Mouse (Mus musculus) hindbrain, embryonic 16.5 days (tissue): ENCODE data around the gene Cdh8. TPM values are rescaled to one million over a fixed set of nuclear protein-coding genes. Genes with fewer than 3 reads are reported as not detected.

Experiments
- ATAC-seq: fragments of 200-750 bp; cut with Nextera tagmentation; 2 replicates; pipeline ENCODE4 v1.8.0; 2017; ENCODE audit warnings: moderate TSS enrichment, moderate library complexity
- H3K27ac ChIP-seq: fragments of 300-500 bp; sonication (generic); 2 replicates; pipeline ENCODE4 v1.5.1; 2014; ENCODE audit warnings: low read depth, mild to moderate bottlenecking, control low read depth, low read length, moderate library complexity
- H3K27me3 ChIP-seq: fragments of 300-500 bp; sonication (generic); replicated peaks from 2 replicates; pipeline ENCODE4 v1.6.1; 2014; ENCODE audit warnings: low read length; ENCODE audit not compliant: control insufficient read depth, insufficient read depth
- H3K36me3 ChIP-seq: fragments of 300-500 bp; sonication (generic); 2 replicates; pipeline ENCODE4 v1.6.1; 2014; ENCODE audit warnings: mild to moderate bottlenecking, low read length, moderate library complexity, mixed read lengths; ENCODE audit not compliant: control insufficient read depth, insufficient read depth
- H3K4me1 ChIP-seq: fragments of 300-500 bp; sonication (generic); 2 replicates; pipeline ENCODE4 v1.6.1; 2014; ENCODE audit warnings: low read depth, low read length; ENCODE audit not compliant: control insufficient read depth, insufficient read depth
- H3K4me2 ChIP-seq: fragments of 300-500 bp; sonication (generic); 2 replicates; pipeline ENCODE4 v1.6.1; 2014; ENCODE audit warnings: mild to moderate bottlenecking, low read length, control low read depth, moderate library complexity
- H3K4me3 ChIP-seq: fragments of 300-500 bp; sonication (generic); 2 replicates; pipeline ENCODE4 v1.5.1; 2014; ENCODE audit warnings: mild to moderate bottlenecking, low read length, control low read depth, moderate library complexity
- H3K9ac ChIP-seq: fragments of 300-500 bp; sonication (generic); 2 replicates; pipeline ENCODE4 v1.6.1; 2014; ENCODE audit warnings: low read depth, mild to moderate bottlenecking, control low read depth, low read length, moderate library complexity
- H3K9me3 ChIP-seq: fragments of 300-500 bp; sonication (generic); 2 replicates; pipeline ENCODE4 v1.6.1; 2014; ENCODE audit warnings: mild to moderate bottlenecking, low read length, moderate library complexity; ENCODE audit not compliant: control insufficient read depth
- WGBS: fragments of 180-500 bp; shearing (Covaris S2); extraction: QIAGEN DNeasy Blood & Tissue Kit; methylation state at CpG from one replicate; pipeline ENCODE4 v1.1.7; 2014; 5-methylcytosine and 5-hydroxymethylcytosine counted together
- polyA plus RNA-seq: library from polyadenylated mRNA; unstranded; fragments of >200 nt; fragmentation: Nextera tagmentation; extraction: Ambion mirVana; gene quantifications from 2 replicates; pipeline ENCODE4 v1.2.1, GENCODE M21; 2015

Gene Cdh8
- polyA plus RNA-seq, 1 experiment from 2014 or later = 65.2 TPM

- WGBS = 81% methylated on average over 1 of the region's 1 CpGs
- Histone ChIP-seq H3K4me3 (no peak overlapping the region), H3K9me3 (no peaks in the 10 kb centered on the region), H3K4me1 (no peaks in the 10 kb centered on the region), H3K9ac (no peak overlapping the region), H3K27ac (no peak overlapping the region), H3K4me2 (no peak overlapping the region), H3K36me3 (no peaks in the 10 kb centered on the region), H3K27me3 (no peaks in the 10 kb centered on the region)
- no peak for ATAC-seq
These were observed 77.0 kb downstream of the Cdh8 start for GRCm38 (mm10) chr8:99339310-99339709.

GRCm38 (mm10) chr8:99327559-99327958 lies 88.7 kb downstream of the Cdh8 start:
- Histone ChIP-seq H3K4me3 (no peak overlapping the region), H3K4me2 (no peak overlapping the region), H3K4me1 (no peaks in the 10 kb centered on the region), H3K27ac (no peak overlapping the region), H3K27me3 (no peaks in the 10 kb centered on the region), H3K9me3 (no peaks in the 10 kb centered on the region), H3K9ac (no peak overlapping the region), H3K36me3 (no peaks in the 10 kb centered on the region)
- ATAC-seq = no peak
- WGBS = 87% methylated on average over 5 of the region's 5 CpGs

- no peak overlapping the region for H3K9ac ChIP-seq
- no peaks in the 10 kb centered on the region for H3K9me3 ChIP-seq
- H3K4me1 ChIP-seq = no peaks in the 10 kb centered on the region
- ATAC-seq = no peak
- H3K4me3 ChIP-seq = no peak overlapping the region
- 90% methylated on average over 2 of the region's 2 CpGs for WGBS
- no peaks in the 10 kb centered on the region for H3K27me3 ChIP-seq
- H3K36me3 ChIP-seq = no peaks in the 10 kb centered on the region
- H3K4me2 ChIP-seq = no peak overlapping the region
- no peak overlapping the region for H3K27ac ChIP-seq
These were observed 101.7 kb downstream of the Cdh8 start for GRCm38 (mm10) chr8:99314561-99314960.

- H3K4me1 ChIP-seq = no peaks in the 10 kb centered on the region
- H3K4me3 ChIP-seq = no peak overlapping the region
- H3K36me3 ChIP-seq = no peaks in the 10 kb centered on the region
- ATAC-seq = no peak
- no peak overlapping the region for H3K9ac ChIP-seq
- H3K27ac ChIP-seq = no peak overlapping the region
- H3K9me3 ChIP-seq = no peaks in the 10 kb centered on the region
- H3K4me2 ChIP-seq = no peak overlapping the region
- no peaks in the 10 kb centered on the region for H3K27me3 ChIP-seq
- 74% methylated on average over 4 of the region's 4 CpGs for WGBS
These were observed 112.1 kb downstream of the Cdh8 start for GRCm38 (mm10) chr8:99304184-99304583.

GRCm38 (mm10) chr8:99290201-99290600 lies 126.1 kb downstream of the Cdh8 start:
- no peak overlapping the region for H3K4me3 ChIP-seq
- no peaks in the 10 kb centered on the region for H3K9me3 ChIP-seq
- WGBS = 91% methylated on average over 1 of the region's 1 CpGs
- H3K4me2 ChIP-seq = no peak overlapping the region
- H3K27me3 ChIP-seq = no peaks in the 10 kb centered on the region
- no peaks in the 10 kb centered on the region for H3K36me3 ChIP-seq
- H3K27ac ChIP-seq = no peak overlapping the region
- no peak overlapping the region for H3K9ac ChIP-seq
- no peaks in the 10 kb centered on the region for H3K4me1 ChIP-seq
- no peak for ATAC-seq

- Histone ChIP-seq H3K4me3 (no peak overlapping the region), H3K36me3 (no peaks in the 10 kb centered on the region), H3K4me1 (no peaks in the 10 kb centered on the region), H3K27ac (no peak overlapping the region), H3K9me3 (no peaks in the 10 kb centered on the region), H3K27me3 (no peaks in the 10 kb centered on the region), H3K4me2 (no peak overlapping the region), H3K9ac (no peak overlapping the region)
- ATAC-seq = no peak
- WGBS = 80% methylated on average over 1 of the region's 1 CpGs
These were observed 131.2 kb downstream of the Cdh8 start for GRCm38 (mm10) chr8:99285103-99285502.

GRCm38 (mm10) chr8:99280375-99280774 lies 135.9 kb downstream of the Cdh8 start:
- Histone ChIP-seq H3K27me3 (no peaks in the 10 kb centered on the region), H3K4me1 (no peaks in the 10 kb centered on the region), H3K4me3 (no peak overlapping the region), H3K27ac (no peak overlapping the region), H3K4me2 (no peak overlapping the region), H3K9me3 (no peaks in the 10 kb centered on the region), H3K36me3 (no peaks in the 10 kb centered on the region), H3K9ac (no peak overlapping the region)
- no peak for ATAC-seq

- H3K36me3 ChIP-seq = no peaks in the 10 kb centered on the region
- H3K4me3 ChIP-seq = no peak overlapping the region
- ATAC-seq = no peak
- H3K4me1 ChIP-seq = no peaks in the 10 kb centered on the region
- H3K9ac ChIP-seq = no peak overlapping the region
- H3K27ac ChIP-seq = no peak overlapping the region
- no peaks in the 10 kb centered on the region for H3K9me3 ChIP-seq
- H3K27me3 ChIP-seq = no peaks in the 10 kb centered on the region
- 40% methylated on average over 3 of the region's 3 CpGs for WGBS
- H3K4me2 ChIP-seq = no peak overlapping the region
These were observed 149.1 kb downstream of the Cdh8 start for GRCm38 (mm10) chr8:99267133-99267532.

- WGBS = 34% methylated on average over 4 of the region's 4 CpGs
These were observed 181.9 kb downstream of the Cdh8 start for GRCm38 (mm10) chr8:99234372-99234771.

GRCm38 (mm10) chr8:99223697-99224096 lies 192.6 kb downstream of the Cdh8 start:
- H3K4me1 ChIP-seq = no peaks in the 10 kb centered on the region
- H3K36me3 ChIP-seq = no peaks in the 10 kb centered on the region
- H3K9me3 ChIP-seq = no peaks in the 10 kb centered on the region
- H3K27me3 ChIP-seq = no peaks in the 10 kb centered on the region
- no peak overlapping the region for H3K4me2 ChIP-seq
- no peak overlapping the region for H3K9ac ChIP-seq
- ATAC-seq = no peak
- WGBS = 57% methylated on average over 6 of the region's 6 CpGs
- no peak overlapping the region for H3K27ac ChIP-seq
- H3K4me3 ChIP-seq = no peak overlapping the region

More at GRCm38 (mm10) chr8:99234372-99234771, 181.9 kb downstream of the Cdh8 start:
- H3K4me3 ChIP-seq = no peak overlapping the region
- H3K27me3 ChIP-seq = no peaks in the 10 kb centered on the region
- no peak overlapping the region for H3K27ac ChIP-seq
- peaks cover 5% of the 10 kb centered on the region; the same call in 1 of the 2 replicates for H3K4me1 ChIP-seq
- H3K36me3 ChIP-seq = no peaks in the 10 kb centered on the region
- H3K9me3 ChIP-seq = no peaks in the 10 kb centered on the region
- no peak overlapping the region for H3K4me2 ChIP-seq
- no peak overlapping the region for H3K9ac ChIP-seq
- peak; percentile 79 for ATAC-seq
